Comparison of ENCODE assay signal across 15 mouse cellular contexts in genomic region chr2:25156990-25157389, GRCm38 (mm10). TPM values are rescaled to one million over a fixed set of nuclear protein-coding genes. Genes with fewer than 3 reads are reported as not detected.
DNase-seq lines count a peak whose midpoint lies in the region; TF ChIP-seq lines count a peak whose summit lies in the region.
"Had no signal": no experiment of that assay in that cellular context is flagged by ENCODE, and none has a peak within 500 bp of the region (broad histone marks: within the 10 kb centered on the region; RNA-seq: fewer than 3 reads in every experiment).

No protein-coding gene starts in this region.

- H3K4me3 ChIP-seq in layer of hippocampus, adult 2 months: no peak overlapping the region
- H3K4me3 ChIP-seq: erythroblast, embryonic 14.5 days; neural tube, embryonic 12.5 days had no signal

- intact Hi-C loops in left cerebral cortex, postnatal 36 days (cut with DNase I): no loop called here

- peak; percentile 6 for DNase-seq in adrenal gland, postnatal 14 days
- no peak for DNase-seq in adrenal gland, adult 8-10 months
- DNase-seq in layer of hippocampus, adult 2 months (ENCODE audit: low spot score in 2 of 2): no peak
- DNase-seq in layer of hippocampus, adult 8-10 months (ENCODE audit: low spot score in 2 of 2): no peak
- DNase-seq in A20 (ENCODE audit: low read depth, low spot score): peak; percentile 40
- peak; percentile 50 for DNase-seq in R1 (ENCODE audit: low read depth, low spot score)
- no peak for DNase-seq in ovary, postnatal 10 days (ENCODE audit: low spot score)
- no peak for DNase-seq in left cerebral cortex, postnatal 36 days (ENCODE audit: low spot score in 2 of 2)
- DNase-seq: cerebellum, adult 11 months had no signal

- H3K27ac ChIP-seq in layer of hippocampus, adult 2 months: no peak overlapping the region
- H3K27ac ChIP-seq: neural tube, embryonic 12.5 days had no signal

- TF ChIP-seq CTCF in layer of hippocampus, adult 2 months (conservative IDR thresholded peaks at IDR 0.05): peak; percentile 72

RNA-seq across cellular contexts. Expression of gene Nrarp, which starts 23.6 kb away (rescaled TPM):
- total RNA-seq in adrenal gland, postnatal 14 days (2021): 8.7 and 9.5 TPM in 2 replicates
- 1 to 10 TPM; 2.4 to 3.5 (median 2.7) TPM for total RNA-seq in adrenal gland, adult 8-10 months (2022)
- 10 to 100 TPM; 21.3 to 21.9 TPM for total RNA-seq in layer of hippocampus, adult 2 months (2021)
- total RNA-seq in layer of hippocampus, adult 8-10 months (2022): 10 to 100 TPM; 16.9 to 20.4 (median 19.5) TPM
- total RNA-seq in left cerebral cortex, postnatal 36 days (2021): 10 to 100 TPM; 19.7 to 30.7 TPM

RNA-seq across cellular contexts. Expression of gene Tor4a, which starts 39.7 kb away (rescaled TPM):
- 13.9 and 21.3 TPM in 2 replicates for total RNA-seq in adrenal gland, postnatal 14 days (2021)
- 10 to 100 TPM; 27.4 to 35.0 (median 31.7) TPM for total RNA-seq in adrenal gland, adult 8-10 months (2022)
- total RNA-seq in layer of hippocampus, adult 2 months (2021): 1 to 10 TPM; 2.2 to 3.0 TPM
- total RNA-seq in layer of hippocampus, adult 8-10 months (2022): 1 to 10 TPM; 2.2 to 4.6 (median 2.8) TPM
- 1 to 10 TPM; 1.6 to 2.3 TPM for total RNA-seq in left cerebral cortex, postnatal 36 days (2021)

RNA-seq across cellular contexts. Expression of gene Nelfb, which starts 54.3 kb away (rescaled TPM):
- total RNA-seq in adrenal gland, postnatal 14 days (2021): 41.6 and 47.1 TPM in 2 replicates
- 10 to 100 TPM; 59.6 to 74.9 (median 68.6) TPM for total RNA-seq in adrenal gland, adult 8-10 months (2022)
- 10 to 100 TPM; 57.0 to 58.5 TPM for total RNA-seq in layer of hippocampus, adult 2 months (2021)
- total RNA-seq in layer of hippocampus, adult 8-10 months (2022): 10 to 100 TPM; 56.7 to 64.9 (median 64.0) TPM
- 10 to 100 TPM; 55.4 to 58.5 TPM for total RNA-seq in left cerebral cortex, postnatal 36 days (2021)

RNA-seq across cellular contexts. Expression of gene Stpg3, which starts 57.4 kb away (rescaled TPM):
- not detected in 2 replicates for total RNA-seq in adrenal gland, postnatal 14 days (2021)
- total RNA-seq in adrenal gland, adult 8-10 months (2022): not detected
- total RNA-seq in layer of hippocampus, adult 2 months (2021): under 1 TPM in 1 of 2 experiments, not detected in 1; 0.33 TPM
- under 1 TPM in 2 of 4 experiments, not detected in 2; 0.27 to 0.29 TPM for total RNA-seq in layer of hippocampus, adult 8-10 months (2022)
- under 1 TPM in 1 of 2 experiments, not detected in 1; 0.29 TPM for total RNA-seq in left cerebral cortex, postnatal 36 days (2021)
- total RNA-seq: adrenal gland, postnatal 36 days; heart, adult 8-10 months; hematopoietic stem cell, adult 5-6 weeks; left cerebral cortex, postnatal 4 days had no signal

Comparison
In these comparisons a context has a peak if more than half of its experiments do, and no peak if none do; other contexts are left out.
1. DNase-seq: peak in adrenal gland, postnatal 14 days (single experiment), A20 (single experiment) and R1 (single experiment); none in adrenal gland, adult 8-10 months (single experiment), layer of hippocampus, adult 2 months (0 of 2), layer of hippocampus, adult 8-10 months (0 of 2), ovary, postnatal 10 days (single experiment) and left cerebral cortex, postnatal 36 days (0 of 2).